Mouse (Mus musculus): ENCODE measurements around the gene Zic2.

DNA sequence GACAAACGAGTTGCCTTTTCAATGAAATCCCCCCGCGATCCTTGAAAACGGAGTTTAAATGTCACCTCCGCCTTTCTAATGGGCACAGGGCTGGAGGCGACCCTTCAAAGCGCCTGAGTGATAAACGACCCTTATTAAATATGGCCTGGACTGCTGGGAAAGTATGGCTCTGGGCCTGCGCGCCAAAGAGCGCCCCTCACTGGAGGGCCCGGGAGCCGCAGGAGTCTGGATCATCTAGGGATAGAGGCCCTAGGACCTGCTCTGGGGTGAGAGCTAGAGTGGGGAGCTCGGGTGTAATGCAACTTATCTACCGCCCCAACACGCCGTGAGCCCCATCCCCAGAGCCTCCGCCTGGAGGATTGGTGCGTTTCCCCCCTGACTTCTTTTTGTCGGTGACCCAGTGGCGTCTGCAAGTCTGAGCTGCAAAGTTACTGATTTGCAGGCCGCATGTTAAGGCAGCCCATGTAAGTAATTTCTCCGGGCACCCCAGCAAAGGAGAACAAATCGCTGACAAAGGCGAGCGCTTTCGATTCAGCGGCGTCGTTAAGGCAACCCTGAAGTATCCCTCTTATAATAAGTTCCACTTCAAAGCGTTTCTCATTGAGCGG lies 21.7 kb upstream of the Zic2 start:
- TF ChIP-seq CTCF (IDR thresholded peaks at IDR 0.05; ENCODE audit: borderline replicate concordance, extremely low read depth, insufficient read depth, insufficient read length) (peak; percentile 58), POLR2A (IDR thresholded peaks at IDR 0.05; ENCODE audit: borderline replicate concordance, extremely low read depth, insufficient read depth, insufficient read length, poor library complexity, severe bottlenecking) (no peak)
